Mouse (Mus musculus): ENCODE results near the gene Gpc4. TPM values are rescaled to one million over a fixed set of nuclear protein-coding genes. Genes with fewer than 3 reads are reported as not detected.

Gpc4 gene
- 5.1 and 5.9 TPM in 2 replicates for polyA plus RNA-seq (2015; fragmentation: Nextera tagmentation; extraction: Ambion mirVana)

- Histone ChIP-seq H3K4me3 (replicated peaks) (peak within 1 kb of the TSS; percentile 64), H3K9ac (peak within 1 kb of the TSS; percentile 72), H3K27ac (peak within 1 kb of the TSS; percentile 53), H3K36me3 (no peaks in the 10 kb centered on the region), H3K4me1 (replicated peaks) (peaks cover 13% of the 10 kb centered on the region; the same call in 1 of the 2 replicates), H3K9me3 (replicated peaks) (no peaks in the 10 kb centered on the region), H3K4me2 (peak within 1 kb of the TSS; percentile 88), H3K27me3 (peaks cover 31% of the 10 kb centered on the region)
- ATAC-seq (ENCODE audit: low read depth), result peak; percentile 88
- peak; percentile 44 for DNase-seq
- WGBS (ENCODE audit: insufficient replicate concordance), result 17% methylated on average over 43 of the region's 76 CpGs
These were observed at the start of gene Gpc4 for GRCm38 (mm10) chrX:52164738-52165554. Gene Gpc4 (minus strand): TSS chrX:52165252.

GRCm38 (mm10) chrX:52212846-52213245, 47.8 kb upstream of the Gpc4 start:
- ATAC-seq (ENCODE audit: low read depth), result no peak
- H3K4me3 ChIP-seq (replicated peaks), result no peak overlapping the region
- no peaks in the 10 kb centered on the region for H3K4me1 ChIP-seq (replicated peaks)
- no peak overlapping the region for H3K9ac ChIP-seq
- no peaks in the 10 kb centered on the region for H3K36me3 ChIP-seq
- no peaks in the 10 kb centered on the region for H3K9me3 ChIP-seq (replicated peaks)
- WGBS (ENCODE audit: insufficient replicate concordance), result 49% methylated on average over 4 of the region's 4 CpGs
- no peak overlapping the region for H3K27ac ChIP-seq
- H3K27me3 ChIP-seq, result no peaks in the 10 kb centered on the region
- no peak overlapping the region for H3K4me2 ChIP-seq
- DNase-seq, result no peak

- DNase-seq (no peak), ATAC-seq (ENCODE audit: low read depth) (no peak)
- H3K4me1 ChIP-seq (replicated peaks), result no peaks in the 10 kb centered on the region
- no peak overlapping the region for H3K4me2 ChIP-seq
- no peak overlapping the region for H3K9ac ChIP-seq
- no peaks in the 10 kb centered on the region for H3K9me3 ChIP-seq (replicated peaks)
- no peak overlapping the region for H3K27ac ChIP-seq
- H3K36me3 ChIP-seq, result no peaks in the 10 kb centered on the region
- no peaks in the 10 kb centered on the region; the same call in 1 of the 2 replicates for H3K27me3 ChIP-seq
- H3K4me3 ChIP-seq (replicated peaks), result no peak overlapping the region
- WGBS (ENCODE audit: insufficient replicate concordance), result 41% methylated on average over 6 of the region's 6 CpGs
These were observed 34.8 kb upstream of the Gpc4 start for GRCm38 (mm10) chrX:52199836-52200235.

GRCm38 (mm10) chrX:52193311-52193968, 28.4 kb upstream of the Gpc4 start:
- 36% methylated on average over 4 of the region's 4 CpGs for WGBS (ENCODE audit: insufficient replicate concordance)
- no peak for DNase-seq
- no peak overlapping the region for H3K4me3 ChIP-seq (replicated peaks)

GRCm38 (mm10) chrX:52189094-52189493, 24.0 kb upstream of the Gpc4 start:
- Histone ChIP-seq H3K9me3 (replicated peaks) (no peaks in the 10 kb centered on the region), H3K27ac (no peak overlapping the region), H3K36me3 (no peaks in the 10 kb centered on the region), H3K4me1 (replicated peaks) (no peaks in the 10 kb centered on the region), H3K9ac (no peak overlapping the region), H3K4me2 (no peak overlapping the region), H3K27me3 (peaks cover 6% of the 10 kb centered on the region; the same call in 1 of the 2 replicates), H3K4me3 (replicated peaks) (no peak overlapping the region)
- no peak for ATAC-seq (ENCODE audit: low read depth)
- DNase-seq, result no peak
- 27% methylated on average over 4 of the region's 4 CpGs for WGBS (ENCODE audit: insufficient replicate concordance)

More at GRCm38 (mm10) chrX:52193311-52193968, 28.4 kb upstream of the Gpc4 start:
- no peaks in the 10 kb centered on the region for H3K9me3 ChIP-seq (replicated peaks)
- H3K27ac ChIP-seq, result no peak overlapping the region
- ATAC-seq (ENCODE audit: low read depth), result no peak
- H3K27me3 ChIP-seq, result 0 out of 2 replicates have a peak, but pooled peaks cover under 1% of the 10 kb centered on the region
- no peak overlapping the region for H3K4me2 ChIP-seq
- H3K9ac ChIP-seq, result no peak overlapping the region
- no peaks in the 10 kb centered on the region for H3K36me3 ChIP-seq
- H3K4me1 ChIP-seq (replicated peaks), result no peaks in the 10 kb centered on the region

- ATAC-seq (ENCODE audit: low read depth), result no peak
- H3K4me1 ChIP-seq (replicated peaks), result no peaks in the 10 kb centered on the region
- H3K36me3 ChIP-seq, result no peaks in the 10 kb centered on the region
- H3K9me3 ChIP-seq (replicated peaks), result no peaks in the 10 kb centered on the region
- H3K9ac ChIP-seq, result no peak overlapping the region
- no peak for DNase-seq
- 70% methylated on average over 5 of the region's 5 CpGs for WGBS (ENCODE audit: insufficient replicate concordance)
- H3K4me2 ChIP-seq, result no peak overlapping the region
- H3K4me3 ChIP-seq (replicated peaks), result no peak overlapping the region
- no peak overlapping the region for H3K27ac ChIP-seq
- peaks cover 6% of the 10 kb centered on the region; the same call in 1 of the 2 replicates for H3K27me3 ChIP-seq
These were observed 18.7 kb upstream of the Gpc4 start for GRCm38 (mm10) chrX:52183551-52184442.

GRCm38 (mm10) chrX:52181401-52181800, 16.3 kb upstream of the Gpc4 start:
- no peaks in the 10 kb centered on the region for H3K9me3 ChIP-seq (replicated peaks)
- peaks cover 4% of the 10 kb centered on the region; the same call in 1 of the 2 replicates for H3K4me1 ChIP-seq (replicated peaks)
- H3K4me2 ChIP-seq, result no peak overlapping the region
- 46% methylated on average over 2 of the region's 2 CpGs for WGBS (ENCODE audit: insufficient replicate concordance)
- no peak overlapping the region for H3K4me3 ChIP-seq (replicated peaks)
- DNase-seq, result no peak
- H3K9ac ChIP-seq, result no peak overlapping the region
- H3K27ac ChIP-seq, result no peak overlapping the region
- no peaks in the 10 kb centered on the region for H3K27me3 ChIP-seq
- no peak for ATAC-seq (ENCODE audit: low read depth)
- H3K36me3 ChIP-seq, result no peaks in the 10 kb centered on the region

GRCm38 (mm10) chrX:52177067-52177466, 12.0 kb upstream of the Gpc4 start:
- Histone ChIP-seq H3K36me3 (no peaks in the 10 kb centered on the region), H3K4me1 (replicated peaks) (peaks cover 4% of the 10 kb centered on the region; the same call in 1 of the 2 replicates), H3K9me3 (replicated peaks) (no peaks in the 10 kb centered on the region), H3K4me3 (replicated peaks) (no peak overlapping the region), H3K9ac (no peak overlapping the region), H3K4me2 (no peak overlapping the region), H3K27me3 (no peaks in the 10 kb centered on the region), H3K27ac (no peak overlapping the region)
- WGBS (ENCODE audit: insufficient replicate concordance), result 21% methylated on average over 4 of the region's 4 CpGs
- ATAC-seq (ENCODE audit: low read depth) (no peak), DNase-seq (no peak)

- 48% methylated on average over 6 of the region's 6 CpGs for WGBS (ENCODE audit: insufficient replicate concordance)
- Histone ChIP-seq H3K4me1 (replicated peaks) (peaks cover 11% of the 10 kb centered on the region; the same call in 1 of the 2 replicates), H3K4me3 (replicated peaks) (no peak overlapping the region), H3K27ac (no peak overlapping the region), H3K4me2 (no peak overlapping the region), H3K9me3 (replicated peaks) (no peaks in the 10 kb centered on the region), H3K36me3 (no peaks in the 10 kb centered on the region), H3K27me3 (peaks cover 23% of the 10 kb centered on the region), H3K9ac (no peak overlapping the region)
- ATAC-seq (ENCODE audit: low read depth) (no peak), DNase-seq (no peak)
These were observed 2.6 kb upstream of the Gpc4 start for GRCm38 (mm10) chrX:52167519-52168244.

- H3K9me3 ChIP-seq (replicated peaks), result no peaks in the 10 kb centered on the region
- H3K4me1 ChIP-seq (replicated peaks), result peaks cover 13% of the 10 kb centered on the region; the same call in 1 of the 2 replicates
- H3K4me3 ChIP-seq (replicated peaks), result peak overlapping the region; percentile 64
- H3K27ac ChIP-seq, result no peak overlapping the region; the same call in 1 of the 2 replicates
- ATAC-seq (ENCODE audit: low read depth), result peak; percentile 27; the same call in 1 of the 2 replicates
- H3K36me3 ChIP-seq, result no peaks in the 10 kb centered on the region
- peak overlapping the region; percentile 88 for H3K4me2 ChIP-seq
- no peak for DNase-seq
- H3K9ac ChIP-seq, result no peak overlapping the region
- H3K27me3 ChIP-seq, result peaks cover 31% of the 10 kb centered on the region
- 27% methylated on average over 6 of the region's 7 CpGs for WGBS (ENCODE audit: insufficient replicate concordance)
These were observed 495 bp upstream of the Gpc4 start for GRCm38 (mm10) chrX:52165555-52165938.
